8 mouse cellular contexts compared by ENCODE assay signal in genomic region chr4:126161986-126162385, GRCm38 (mm10). TPM values are rescaled to one million over a fixed set of nuclear protein-coding genes. Genes with fewer than 3 reads are reported as not detected.
DNase-seq lines count a peak whose midpoint lies in the region; ATAC-seq lines count a peak whose summit lies in the region.

No protein-coding gene starts in this region.

- H3K9me3 ChIP-seq in kidney, embryonic 14.5 days (ENCODE audit: control insufficient read depth, low read length) = no peaks in the 10 kb centered on the region
- no peaks in the 10 kb centered on the region for H3K9me3 ChIP-seq in embryonic facial prominence, embryonic 11.5 days (replicated peaks; ENCODE audit: control insufficient read depth, low read length)
- H3K9me3 ChIP-seq in hindbrain, embryonic 13.5 days = no peaks in the 10 kb centered on the region
- H3K9me3 ChIP-seq in midbrain, embryonic 11.5 days (ENCODE audit: control insufficient read depth, low read length) = no peaks in the 10 kb centered on the region

- H3K9ac ChIP-seq in kidney, embryonic 14.5 days (ENCODE audit: low read depth, low read length) = peak overlapping the region; percentile 88; the same call in 1 of the 2 replicates
- peak overlapping the region; percentile 78; the same call in 1 of the 2 replicates for H3K9ac ChIP-seq in embryonic facial prominence, embryonic 11.5 days (replicated peaks; ENCODE audit: low read length)
- H3K9ac ChIP-seq in hindbrain, embryonic 13.5 days = peak overlapping the region; percentile 81; the same call in 1 of the 2 replicates
- H3K9ac ChIP-seq in midbrain, embryonic 11.5 days (ENCODE audit: low read length) = no peak overlapping the region

- no peak for DNase-seq in kidney, postnatal 4 days
- no peak for DNase-seq in embryonic facial prominence, embryonic 11.5 days (ENCODE audit: low spot score)
- no peak for DNase-seq in midbrain, embryonic 11.5 days (ENCODE audit: low spot score, missing footprints)
- no peak for DNase-seq in embryo, embryonic 10.5 days (ENCODE audit: low spot score)
- no peak for DNase-seq in adrenal gland, adult 2 months
- no peak for DNase-seq in spleen, postnatal 4 days (ENCODE audit: low spot score in 2 of 2)

- H3K4me2 ChIP-seq in kidney, embryonic 14.5 days (replicated peaks; ENCODE audit: low read depth, low read length) = peak overlapping the region; percentile 98
- peak overlapping the region; percentile 99 for H3K4me2 ChIP-seq in embryonic facial prominence, embryonic 11.5 days (ENCODE audit: low read depth, low read length)
- H3K4me2 ChIP-seq in hindbrain, embryonic 13.5 days = peak overlapping the region; percentile 95
- H3K4me2 ChIP-seq in midbrain, embryonic 11.5 days = peak overlapping the region; percentile 98

- ATAC-seq in kidney, embryonic 14.5 days (ENCODE audit: low FRiP score, low TSS enrichment) = peak; percentile 10
- no peak for ATAC-seq in embryonic facial prominence, embryonic 11.5 days (replicated peaks; ENCODE audit: insufficient number of reproducible peaks, low FRiP score, low TSS enrichment, low read depth)
- no peak for ATAC-seq in hindbrain, embryonic 13.5 days (ENCODE audit: low FRiP score)
- no peak for ATAC-seq in midbrain, embryonic 11.5 days (ENCODE audit: low FRiP score)

- H3K4me3 ChIP-seq in kidney, embryonic 14.5 days (ENCODE audit: low read length) = peak overlapping the region; percentile 61
- peak overlapping the region; percentile 61 for H3K4me3 ChIP-seq in embryonic facial prominence, embryonic 11.5 days (ENCODE audit: low read depth, low read length)
- peak overlapping the region; percentile 48 for H3K4me3 ChIP-seq in hindbrain, embryonic 13.5 days
- no peak overlapping the region for H3K4me3 ChIP-seq in midbrain, embryonic 11.5 days (ENCODE audit: low read depth, low read length)

- 55% methylated on average over 9 of the region's 9 CpGs for WGBS in kidney, embryonic 14.5 days
- WGBS in embryonic facial prominence, embryonic 11.5 days = 49% methylated on average over 9 of the region's 9 CpGs
- 57% methylated on average over 9 of the region's 9 CpGs for WGBS in hindbrain, embryonic 13.5 days
- WGBS in midbrain, embryonic 11.5 days = 62% methylated on average over 9 of the region's 9 CpGs

- peaks cover 16% of the 10 kb centered on the region for H3K36me3 ChIP-seq in kidney, embryonic 14.5 days (ENCODE audit: control insufficient read depth, insufficient read depth, low read length)
- H3K36me3 ChIP-seq in embryonic facial prominence, embryonic 11.5 days (replicated peaks; ENCODE audit: control insufficient read depth, insufficient read depth, low read depth, low read length) = peaks cover 3% of the 10 kb centered on the region
- H3K36me3 ChIP-seq in hindbrain, embryonic 13.5 days = peaks cover 18% of the 10 kb centered on the region
- peaks cover 7% of the 10 kb centered on the region; the same call in 1 of the 2 replicates for H3K36me3 ChIP-seq in midbrain, embryonic 11.5 days (ENCODE audit: control insufficient read depth, insufficient read depth, low read length)

- no peak overlapping the region; the same call in 1 of the 2 replicates for H3K27ac ChIP-seq in kidney, embryonic 14.5 days (ENCODE audit: low read depth, low read length)
- H3K27ac ChIP-seq in embryonic facial prominence, embryonic 11.5 days (replicated peaks; ENCODE audit: low read depth, low read length) = no peak overlapping the region
- no peak overlapping the region for H3K27ac ChIP-seq in hindbrain, embryonic 13.5 days
- no peak overlapping the region for H3K27ac ChIP-seq in midbrain, embryonic 11.5 days (ENCODE audit: low read depth, low read length)

- no peaks in the 10 kb centered on the region for H3K27me3 ChIP-seq in kidney, embryonic 14.5 days (ENCODE audit: control insufficient read depth, insufficient read depth, low read length)
- H3K27me3 ChIP-seq in embryonic facial prominence, embryonic 11.5 days (ENCODE audit: control insufficient read depth, insufficient read depth, low read length) = no peaks in the 10 kb centered on the region
- no peaks in the 10 kb centered on the region for H3K27me3 ChIP-seq in hindbrain, embryonic 13.5 days
- no peaks in the 10 kb centered on the region for H3K27me3 ChIP-seq in midbrain, embryonic 11.5 days (ENCODE audit: control insufficient read depth, insufficient read depth, low read length)

- peaks cover 16% of the 10 kb centered on the region; the same call in 1 of the 2 replicates for H3K4me1 ChIP-seq in kidney, embryonic 14.5 days (ENCODE audit: control insufficient read depth, insufficient read depth, low read length)
- no peaks in the 10 kb centered on the region; the same call in 1 of the 2 replicates for H3K4me1 ChIP-seq in embryonic facial prominence, embryonic 11.5 days (ENCODE audit: control insufficient read depth, insufficient read depth, low read length)
- H3K4me1 ChIP-seq in hindbrain, embryonic 13.5 days (replicated peaks) = peaks cover 14% of the 10 kb centered on the region
- H3K4me1 ChIP-seq in midbrain, embryonic 11.5 days (ENCODE audit: control insufficient read depth, insufficient read depth, low read length) = peaks cover 8% of the 10 kb centered on the region

RNA-seq across cellular contexts. Expression of gene Sh3d21, which starts 1.3 kb away (rescaled TPM):
- 7.3 and 8.7 TPM in 2 replicates for polyA plus RNA-seq in kidney, embryonic 14.5 days (2014; fragmentation: Nextera tagmentation; extraction: Ambion mirVana)
- polyA plus RNA-seq in embryonic facial prominence, embryonic 11.5 days (2014; fragmentation: Nextera tagmentation; extraction: Ambion mirVana) = 4.7 and 5.0 TPM in 2 replicates
- polyA plus RNA-seq in hindbrain, embryonic 13.5 days (2015; fragmentation: Nextera tagmentation; extraction: Ambion mirVana) = 1.3 and 1.4 TPM in 2 replicates
- polyA plus RNA-seq in midbrain, embryonic 11.5 days (2014; fragmentation: Nextera tagmentation; extraction: Ambion mirVana) = 1.4 TPM in 2 replicates
- 1 to 10 TPM; 2.5 to 3.2 TPM for total RNA-seq in adrenal gland, adult 2 months (2021)
- polyA plus RNA-seq in adrenal gland, adult 2 months (2012; rRNA removed) = 1.4 and 1.8 TPM in 2 replicates

RNA-seq across cellular contexts. Expression of gene Eva1b, which starts 14.4 kb away (rescaled TPM):
- 96.1 and 124 TPM in 2 replicates for polyA plus RNA-seq in kidney, embryonic 14.5 days (2014; fragmentation: Nextera tagmentation; extraction: Ambion mirVana)
- 48.9 and 51.0 TPM in 2 replicates for polyA plus RNA-seq in embryonic facial prominence, embryonic 11.5 days (2014; fragmentation: Nextera tagmentation; extraction: Ambion mirVana)
- 15.0 and 15.5 TPM in 2 replicates for polyA plus RNA-seq in hindbrain, embryonic 13.5 days (2015; fragmentation: Nextera tagmentation; extraction: Ambion mirVana)
- 22.4 and 24.8 TPM in 2 replicates for polyA plus RNA-seq in midbrain, embryonic 11.5 days (2014; fragmentation: Nextera tagmentation; extraction: Ambion mirVana)
- 10 to 100 TPM; 13.3 to 35.0 TPM for total RNA-seq in adrenal gland, adult 2 months (2021)
- 111 and 156 TPM in 2 replicates for polyA plus RNA-seq in adrenal gland, adult 2 months (2012; rRNA removed)

RNA-seq across cellular contexts. Expression of gene Thrap3, which starts 40.6 kb away (rescaled TPM):
- 141 and 281 TPM in 2 replicates for polyA plus RNA-seq in kidney, embryonic 14.5 days (2014; fragmentation: Nextera tagmentation; extraction: Ambion mirVana)
- polyA plus RNA-seq in embryonic facial prominence, embryonic 11.5 days (2014; fragmentation: Nextera tagmentation; extraction: Ambion mirVana) = 211 and 232 TPM in 2 replicates
- polyA plus RNA-seq in hindbrain, embryonic 13.5 days (2015; fragmentation: Nextera tagmentation; extraction: Ambion mirVana) = 163 and 166 TPM in 2 replicates
- polyA plus RNA-seq in midbrain, embryonic 11.5 days (2014; fragmentation: Nextera tagmentation; extraction: Ambion mirVana) = 192 and 219 TPM in 2 replicates
- 100 to 1,000 TPM; 169 to 173 TPM for total RNA-seq in adrenal gland, adult 2 months (2021)
- 29.1 and 36.8 TPM in 2 replicates for polyA plus RNA-seq in adrenal gland, adult 2 months (2012; rRNA removed)

RNA-seq across cellular contexts. Expression of gene Stk40, which starts 58.2 kb away (rescaled TPM):
- 19.1 and 24.9 TPM in 2 replicates for polyA plus RNA-seq in kidney, embryonic 14.5 days (2014; fragmentation: Nextera tagmentation; extraction: Ambion mirVana)
- polyA plus RNA-seq in embryonic facial prominence, embryonic 11.5 days (2014; fragmentation: Nextera tagmentation; extraction: Ambion mirVana) = 22.7 and 23.8 TPM in 2 replicates
- 35.1 and 35.5 TPM in 2 replicates for polyA plus RNA-seq in hindbrain, embryonic 13.5 days (2015; fragmentation: Nextera tagmentation; extraction: Ambion mirVana)
- 20.8 and 25.4 TPM in 2 replicates for polyA plus RNA-seq in midbrain, embryonic 11.5 days (2014; fragmentation: Nextera tagmentation; extraction: Ambion mirVana)
- 10 to 100 TPM; 43.0 to 56.0 TPM for total RNA-seq in adrenal gland, adult 2 months (2021)
- 33.2 and 33.5 TPM in 2 replicates for polyA plus RNA-seq in adrenal gland, adult 2 months (2012; rRNA removed)
